Mouse (Mus musculus) MEL (cell line): ENCODE results near the gene Toe1.

Source experiments
- CTCF ChIP-seq, 3 experiments: IDR thresholded peaks in 2 of 3; conservative IDR thresholded peaks in 1 of 3; 2 replicates each; pipeline ENCODE4 v1.5.1; 2011 to 2012; ENCODE audit warnings: low read length in 3 of 3, low read depth in 2 of 3, mild to moderate bottlenecking in 2 of 3, improper control_type of control experiment in 1 of 3, inconsistent platforms in 1 of 3, mixed read lengths in 1 of 3, moderate library complexity in 1 of 3; ENCODE audit not compliant: control insufficient read depth in 1 of 3, insufficient read depth in 1 of 3, poor library complexity in 1 of 3, severe bottlenecking in 1 of 3
- GABPA ChIP-seq: IDR thresholded peaks from 2 replicates; pipeline ENCODE4 v1.6.1; 2012; ENCODE audit warnings: low read depth, mild to moderate bottlenecking, inconsistent platforms, low read length, improper control_type of control experiment, moderate library complexity
- JUND ChIP-seq: IDR thresholded peaks from 2 replicates; pipeline ENCODE4 v1.6.1; 2011; ENCODE audit warnings: low read depth, mild to moderate bottlenecking, improper control_type of control experiment, low read length
- MXI1 ChIP-seq: IDR thresholded peaks from 2 replicates; pipeline ENCODE4 v1.6.1; 2011; ENCODE audit warnings: mild to moderate bottlenecking, low read depth, low read length, improper control_type of control experiment
- POLR2A ChIP-seq, 2 experiments: IDR thresholded peaks; 2 replicates each; pipeline ENCODE4 v1.6.1; 2011 to 2012; ENCODE audit warnings: low read length in 2 of 2, mild to moderate bottlenecking in 2 of 2, control low read depth in 1 of 2, improper control_type of control experiment in 1 of 2, low read depth in 1 of 2, moderate library complexity in 1 of 2; ENCODE audit not compliant: control insufficient read depth in 1 of 2, insufficient read depth in 1 of 2, poor library complexity in 1 of 2
- POLR2AphosphoS2 ChIP-seq: IDR thresholded peaks from 2 replicates; pipeline ENCODE4 v1.6.1; 2011; ENCODE audit warnings: low read length, improper control_type of control experiment
- TBP ChIP-seq: IDR thresholded peaks from 2 replicates; pipeline ENCODE4 v1.8.0; 2011; ENCODE audit warnings: low read depth, low read length, improper control_type of control experiment
- ZNF384 ChIP-seq: IDR thresholded peaks from 2 replicates; pipeline ENCODE4 v1.6.1; 2012; ENCODE audit warnings: low read depth, mild to moderate bottlenecking, inconsistent platforms, low read length, improper control_type of control experiment

- TF ChIP-seq TBP (no peak), CTCF (IDR thresholded peaks at IDR 0.05 in 2 of 3, conservative IDR thresholded peaks at IDR 0.05 in 1 of 3; ENCODE audit: control insufficient read depth in 1 of 3, insufficient read depth in 1 of 3, low read depth in 2 of 3, low read length in 3 of 3, poor library complexity in 1 of 3, severe bottlenecking in 1 of 3) (no peak), MXI1 (no peak), JUND (no peak), POLR2A (IDR thresholded peaks at IDR 0.05; ENCODE audit: control insufficient read depth in 1 of 2, insufficient read depth in 1 of 2, low read depth in 1 of 2, low read length in 2 of 2, poor library complexity in 1 of 2) (no peak), ZNF384 (no peak), POLR2AphosphoS2 (no peak), GABPA (no peak)
These were observed 26.1 kb downstream of the Toe1 start for GRCm38 (mm10) chr4:116781366-116781765.
